Mouse (Mus musculus): ENCODE data around the gene Hyal5. TPM values are rescaled to one million over a fixed set of nuclear protein-coding genes. Genes with fewer than 3 reads are reported as not detected.

Hyal5 gene
- polyA plus RNA-seq (2012; ENCODE audit: low replicate concordance) = not detected in 2 replicates

GRCm38 (mm10) chr6:24857697-24858096 is at the start of gene Hyal5:
Gene Hyal5 (plus strand): TSS chr6:24857997.

Other genes starting within 250 kb of the Hyal5 start
- 22.8 and 31.8 TPM in 2 replicates for gene Wasl, start 193.0 kb upstream of the Hyal5 start, polyA plus RNA-seq (2012; ENCODE audit: low replicate concordance)
- gene Hyal6, start 124.8 kb upstream of the Hyal5 start, polyA plus RNA-seq (2012; ENCODE audit: low replicate concordance) = not detected in 2 replicates
- gene Hyal4, start 109.7 kb upstream of the Hyal5 start, polyA plus RNA-seq (2012; ENCODE audit: low replicate concordance) = not detected in 2 replicates
- not detected in 2 replicates for gene Spam1, start 66.8 kb upstream of the Hyal5 start, polyA plus RNA-seq (2012; ENCODE audit: low replicate concordance)
- gene Tmem229a, start 98.3 kb downstream of the Hyal5 start, polyA plus RNA-seq (2012; ENCODE audit: low replicate concordance) = 0.06 and 0.19 TPM in 2 replicates